Mouse (Mus musculus): ENCODE results near the gene Irf2bp2. TPM values are rescaled to one million over a fixed set of nuclear protein-coding genes. Genes with fewer than 3 reads are reported as not detected.

Irf2bp2 gene
- 100 to 1,000 TPM in 1 of 2 experiments, 10 to 100 TPM in 1; 89.7 to 114 TPM for total RNA-seq (2021)
- long read RNA-seq, experiment 1, full-length matches to known transcripts: 83 of 111 reads
- long read RNA-seq, experiment 1, partial matches to known transcripts: 0 of 111 reads
- long read RNA-seq, experiment 1, other reads (novel, unspliced or antisense): 28 of 111 reads
- long read RNA-seq, experiment 2, full-length matches to known transcripts: 44 of 58 reads
- long read RNA-seq, experiment 2, partial matches to known transcripts: 0 of 58 reads
- long read RNA-seq, experiment 2, other reads (novel, unspliced or antisense): 14 of 58 reads

DNA sequence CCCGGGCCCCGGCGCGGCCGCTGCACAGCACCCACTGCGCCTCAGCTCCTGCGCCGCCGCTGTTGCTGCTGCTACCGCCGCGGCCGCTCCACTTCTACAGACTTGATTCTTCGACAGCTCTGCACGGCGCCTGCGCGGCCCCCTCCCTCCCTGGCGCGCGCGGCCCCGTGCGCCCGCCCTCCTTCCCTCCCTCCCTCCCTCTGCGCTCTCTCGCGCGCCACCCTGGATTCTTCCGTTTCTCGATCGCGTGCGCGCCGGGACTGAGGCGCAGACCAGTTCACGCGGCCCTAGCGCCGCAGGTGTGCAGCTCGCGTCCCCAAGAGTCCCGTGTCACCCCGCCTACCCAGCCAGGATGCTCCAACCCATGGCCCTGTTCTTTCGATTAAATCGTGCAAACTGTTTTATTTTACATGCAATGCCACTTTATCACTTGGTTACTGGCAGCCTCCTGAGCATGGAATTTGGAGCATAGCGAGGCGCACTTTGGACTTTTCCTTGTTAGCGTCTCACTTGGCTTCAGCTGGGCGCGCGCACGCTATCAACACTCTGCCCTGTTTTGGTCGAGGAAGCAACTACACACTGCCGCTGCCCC, at the start of gene Irf2bp2:
Gene Irf2bp2, minus strand, starts transcription at position 98 of the 592 bp plus-strand sequence.
- DNase-seq: peak; percentile 92 to 94

DNA sequence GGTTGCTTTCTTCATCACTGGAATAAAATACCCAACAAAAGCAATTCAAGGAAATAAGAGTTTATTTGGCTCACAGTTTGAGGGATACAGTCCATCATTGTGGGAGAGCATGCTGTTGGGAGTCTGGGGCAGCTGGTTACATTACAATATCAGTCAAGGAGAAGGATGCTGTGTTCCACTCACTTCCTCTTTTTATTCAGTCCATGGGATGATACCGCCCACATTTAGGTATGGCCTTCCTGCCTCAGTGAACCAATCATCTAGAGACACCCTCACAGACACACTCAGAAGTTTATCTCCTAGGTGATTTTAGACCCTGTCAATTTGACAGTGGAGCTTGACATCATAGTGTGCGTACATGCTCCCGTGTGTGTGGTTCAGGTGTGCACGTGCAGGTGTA, 48.9 kb upstream of the Irf2bp2 start:
- no peak for DNase-seq

DNA sequence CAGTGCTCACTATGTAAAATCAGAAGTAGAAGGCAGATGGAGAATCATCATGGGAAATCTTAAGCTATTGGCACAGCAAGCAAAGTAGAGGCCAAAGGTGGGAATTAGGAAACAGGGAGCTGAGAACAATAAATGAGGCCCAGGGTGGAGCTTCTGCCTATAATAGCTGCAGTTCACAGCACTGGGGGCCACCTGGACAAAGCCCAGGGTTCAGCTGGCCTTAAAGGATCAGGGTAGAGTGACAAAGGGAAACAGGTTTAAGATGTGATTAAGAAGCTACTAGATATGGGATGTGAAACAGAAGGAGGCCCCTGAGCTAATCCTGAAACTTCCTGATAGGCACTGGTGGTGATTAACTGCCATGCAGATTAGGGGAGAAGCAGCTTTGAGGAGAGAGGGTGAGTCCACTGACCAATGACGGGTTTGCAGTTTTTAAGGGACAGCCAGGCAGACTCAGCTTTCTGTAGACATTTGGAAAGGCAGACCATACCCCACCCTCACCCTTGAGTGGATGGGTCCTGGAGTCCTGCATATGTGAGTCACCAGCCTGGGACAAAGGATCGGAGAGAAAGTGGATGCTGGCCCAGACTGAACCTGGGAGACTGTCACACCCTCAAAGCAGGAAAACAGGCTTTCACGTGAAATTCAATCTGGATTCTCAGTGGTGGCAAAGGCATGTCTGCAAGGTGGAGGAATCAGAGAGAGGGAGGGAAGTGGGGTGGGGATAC, 47.9 kb upstream of the Irf2bp2 start:
- DNase-seq: no peak

DNA sequence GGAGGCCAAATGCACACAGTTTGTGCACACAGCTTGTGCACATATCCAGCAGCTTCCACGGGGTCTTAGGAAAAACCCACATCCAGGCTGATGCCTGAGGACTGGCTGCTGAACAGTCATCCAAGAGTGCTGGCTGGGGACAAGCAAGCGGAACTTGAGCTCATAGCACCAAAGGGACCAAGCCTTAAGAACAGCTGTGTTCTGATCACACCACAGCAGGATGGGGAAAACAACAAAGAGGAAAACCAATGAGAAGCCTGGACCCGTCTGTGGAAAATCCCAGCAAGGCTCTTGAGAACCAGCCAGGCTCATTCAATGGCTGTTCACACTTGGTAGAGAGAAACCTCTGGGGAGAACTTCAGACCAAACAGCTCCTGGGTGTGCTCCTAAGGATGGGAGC, 45.4 kb upstream of the Irf2bp2 start:
- no peak for DNase-seq

DNA sequence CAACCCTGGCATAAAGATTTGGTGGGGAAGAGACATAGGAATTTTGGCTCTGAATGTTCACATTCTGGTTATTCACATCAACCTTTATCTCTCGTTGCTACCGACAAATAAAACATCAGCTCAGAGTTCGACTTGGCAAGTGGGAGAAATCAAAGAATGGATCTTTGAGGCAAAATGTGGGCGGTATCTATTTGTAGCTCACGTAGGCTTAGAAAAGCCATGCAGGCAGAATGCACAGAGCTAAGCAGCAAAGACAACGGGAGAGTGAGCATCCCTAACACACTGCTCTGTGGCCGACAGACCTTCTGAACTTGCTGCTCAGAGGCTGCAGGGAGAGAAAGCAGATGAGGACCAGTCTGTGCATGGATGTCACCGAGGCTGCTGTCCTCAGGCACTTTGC, 44.2 kb upstream of the Irf2bp2 start:
- no peak for DNase-seq

DNA sequence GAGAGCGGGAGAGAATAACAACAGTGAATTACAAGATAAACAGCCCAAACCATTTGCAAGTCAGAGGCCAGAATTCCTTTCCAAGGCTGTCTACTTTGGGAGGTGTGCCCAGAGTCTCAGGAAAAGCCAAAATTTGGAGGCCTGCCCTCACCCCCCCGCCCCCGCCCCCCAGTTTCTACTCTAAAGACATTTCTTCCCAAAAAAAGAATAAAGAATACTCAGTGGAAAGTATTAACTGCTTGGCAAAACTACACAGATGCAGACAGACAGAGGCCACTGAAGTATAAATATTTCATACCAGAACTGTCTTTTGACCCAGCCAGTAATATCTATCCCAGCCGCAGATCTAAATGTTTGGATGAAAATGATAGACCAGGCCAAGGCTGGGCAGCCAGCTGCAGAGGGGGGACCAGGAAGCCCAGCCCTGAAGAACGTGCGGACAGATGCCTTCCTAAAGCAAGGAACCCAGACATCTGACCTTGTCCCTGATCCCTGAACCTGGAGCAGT, 40.8 kb upstream of the Irf2bp2 start:
- DNase-seq: no peak

DNA sequence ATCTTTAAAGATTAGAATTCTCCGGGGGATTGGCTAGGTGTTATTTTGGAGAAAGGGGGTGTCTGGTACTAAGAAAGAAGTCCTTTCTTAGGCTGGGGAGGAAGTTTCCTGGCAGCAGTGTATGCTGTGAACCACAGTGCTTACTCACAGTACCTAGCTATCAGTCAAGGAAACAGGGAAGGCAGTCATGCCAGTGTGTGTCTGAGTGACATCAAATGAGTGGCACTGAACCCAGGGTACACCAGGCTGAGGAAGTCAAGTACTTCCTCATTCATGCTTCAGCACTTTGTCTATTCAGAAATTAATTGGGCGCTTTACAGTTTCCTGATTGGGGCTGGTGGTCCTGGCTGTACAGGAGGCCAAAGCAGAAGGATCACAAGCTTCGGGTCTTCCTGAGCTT, 34.8 kb upstream of the Irf2bp2 start:
- DNase-seq: no peak

DNA sequence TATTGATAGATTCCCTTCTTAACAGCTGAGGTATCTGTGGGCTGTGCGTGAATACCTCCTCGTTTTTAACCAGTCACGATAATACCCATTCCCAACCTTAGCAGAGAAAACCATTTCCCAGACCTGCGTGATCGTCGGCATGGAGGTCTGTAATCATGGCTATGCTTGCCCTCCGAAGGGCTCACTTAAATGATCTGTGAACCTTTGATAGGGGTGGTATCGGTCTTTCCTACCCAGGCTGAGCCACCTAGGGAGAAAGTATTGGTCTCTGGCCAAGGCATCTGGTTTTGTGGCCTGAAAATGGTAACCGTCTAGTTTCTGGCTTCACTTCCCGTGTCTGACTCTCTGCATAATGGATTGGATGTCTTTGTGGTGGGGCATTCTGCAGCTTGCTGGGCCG, 32.6 kb upstream of the Irf2bp2 start:
- DNase-seq: no peak

DNA sequence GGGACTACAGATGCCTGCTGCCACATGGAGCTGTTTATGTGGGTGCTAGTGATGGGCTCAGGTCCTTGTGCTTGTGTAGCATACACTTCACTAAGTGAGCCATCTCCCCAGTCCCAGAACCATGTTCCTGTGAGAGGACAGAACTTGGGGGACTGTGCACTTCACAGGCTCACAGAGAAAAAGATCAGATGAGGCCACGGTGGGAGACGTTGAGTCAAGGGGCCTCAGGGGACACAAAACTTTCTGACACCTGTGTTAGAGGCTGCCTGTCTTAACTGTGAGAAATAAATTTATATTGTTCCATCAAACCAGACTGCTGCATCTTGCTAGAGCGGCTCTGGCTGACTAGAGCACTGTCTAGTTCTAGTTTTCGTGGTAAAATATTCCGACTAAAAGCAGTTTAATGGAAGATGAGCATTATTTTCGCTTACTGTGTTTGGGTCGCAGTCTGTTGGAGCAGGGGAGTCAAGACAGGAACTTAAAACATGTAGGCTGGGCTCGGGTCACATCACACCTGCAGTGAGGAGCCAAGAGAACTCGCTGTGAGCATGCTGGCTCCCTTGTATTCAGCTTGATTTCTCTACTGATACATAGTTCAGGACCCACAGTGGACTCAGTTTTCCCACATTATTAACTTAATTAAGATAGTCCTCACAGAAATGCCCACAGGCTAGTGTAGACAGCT, 28.5 kb upstream of the Irf2bp2 start:
- DNase-seq: no peak

DNA sequence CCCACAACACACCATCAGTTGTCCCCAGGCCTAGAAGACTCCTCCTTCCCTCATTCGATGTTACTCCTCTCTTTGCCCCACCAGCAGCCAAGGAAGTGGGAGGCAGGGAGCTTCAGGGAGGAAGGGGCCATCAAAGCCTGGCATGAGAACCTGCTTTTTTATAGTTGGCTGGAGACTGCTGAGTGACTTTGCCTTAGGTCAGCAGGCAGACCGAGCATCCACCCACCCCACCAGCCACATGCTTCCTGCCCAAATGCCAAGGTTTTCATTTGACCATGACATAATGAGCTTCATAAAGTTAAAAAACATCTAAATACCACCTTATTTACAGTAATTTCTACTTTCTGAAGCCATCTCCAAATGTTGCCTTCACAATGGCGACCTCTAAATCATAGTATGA, 26.9 kb upstream of the Irf2bp2 start:
- peak; percentile 68 to 75 for DNase-seq

DNA sequence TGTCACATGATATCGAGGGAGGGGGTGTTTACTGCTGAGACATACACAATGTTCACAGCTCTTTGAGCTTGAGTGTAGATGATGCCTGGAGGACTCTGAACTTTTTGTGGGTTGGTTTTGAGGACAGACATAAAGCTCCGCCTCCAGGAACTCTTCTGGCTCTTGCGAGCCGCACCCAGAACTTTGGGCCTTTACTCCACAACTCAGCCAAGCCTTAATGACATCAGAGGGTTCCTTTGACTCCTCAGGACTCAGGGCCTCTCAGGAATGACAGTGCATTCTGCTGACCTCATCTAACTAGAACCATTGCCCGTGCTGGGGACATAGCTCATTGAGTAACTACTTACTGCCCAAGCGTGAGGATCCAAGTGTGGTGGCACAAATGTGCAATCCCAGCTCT, 25.7 kb upstream of the Irf2bp2 start:
- no peak for DNase-seq

DNA sequence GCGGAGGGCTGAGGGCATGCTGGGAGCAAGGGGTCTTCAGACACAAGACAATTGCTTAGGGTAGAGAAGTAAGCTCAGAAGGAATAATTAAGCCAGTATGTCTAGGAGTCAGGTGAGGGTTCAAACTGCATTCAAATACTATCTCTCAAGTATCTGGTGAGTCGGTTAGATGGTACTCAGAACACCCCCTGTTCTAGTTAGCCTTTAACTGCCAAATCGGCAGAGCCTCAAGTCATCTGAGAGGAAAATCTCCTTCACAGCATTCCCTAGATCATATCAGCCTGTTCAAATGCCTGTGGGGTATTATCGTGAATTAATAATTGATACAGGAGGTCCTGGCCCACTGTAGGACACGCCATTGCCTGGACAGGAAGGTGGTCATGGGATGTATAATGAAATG, 23.9 kb upstream of the Irf2bp2 start:
- DNase-seq: no peak

DNA sequence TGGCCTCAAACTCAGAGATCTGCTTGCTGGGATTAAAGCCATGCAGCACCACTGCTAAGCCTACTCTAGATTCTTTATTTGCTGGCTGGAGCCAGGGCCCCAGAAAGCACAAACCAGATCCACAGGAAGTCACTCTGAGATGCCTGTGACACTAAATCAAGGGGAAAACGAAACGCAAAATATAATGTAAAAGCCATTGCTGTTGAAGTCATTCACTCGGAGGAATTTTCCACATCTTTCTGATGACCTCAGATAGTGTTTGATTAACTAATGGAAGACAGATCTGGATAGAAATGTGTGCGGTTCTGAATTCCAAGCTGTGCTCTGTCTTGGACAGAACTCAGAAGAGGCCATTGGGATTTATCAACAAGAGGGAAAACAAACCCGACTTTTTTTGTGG, 22.9 kb upstream of the Irf2bp2 start:
- no peak for DNase-seq

DNA sequence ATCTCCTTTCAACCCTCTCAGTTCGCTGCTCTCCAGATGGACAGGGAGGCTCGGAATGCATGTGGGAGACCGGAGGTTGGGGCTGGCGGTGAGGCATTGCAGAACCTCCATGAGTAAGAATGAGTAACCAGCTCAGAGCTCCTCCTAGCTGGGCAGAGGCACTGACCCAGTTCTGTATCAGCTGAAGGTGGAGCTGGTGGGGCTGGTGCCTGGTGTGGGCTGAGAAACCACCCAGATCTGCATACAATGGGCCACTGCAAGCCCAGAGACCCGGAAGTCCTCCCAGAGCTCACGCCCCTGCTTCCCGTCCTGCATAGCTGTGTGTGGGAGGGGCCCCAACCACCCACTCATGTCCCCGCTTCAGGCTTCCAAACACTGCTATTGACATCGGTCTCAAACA, 22.0 kb upstream of the Irf2bp2 start:
- DNase-seq: peak; percentile 75 to 77

DNA sequence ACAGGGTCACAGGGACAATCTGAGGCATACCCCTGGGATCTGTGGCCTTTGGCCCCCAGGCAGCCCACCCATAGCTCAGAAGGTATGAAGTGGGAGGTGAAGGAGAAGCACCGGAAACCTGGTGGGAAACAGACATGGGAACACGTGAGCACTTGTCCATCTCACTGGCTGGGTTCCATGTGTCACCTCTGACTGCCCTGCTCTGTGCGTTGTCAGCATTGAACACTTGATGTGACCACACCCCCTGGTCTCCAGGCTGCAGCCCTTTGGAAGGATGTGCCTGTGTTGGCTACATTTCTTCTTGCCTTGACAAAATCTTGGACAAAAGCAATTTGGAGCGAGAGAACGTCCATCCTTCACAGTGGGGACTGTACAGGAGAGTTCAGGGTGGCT, 20.9 kb upstream of the Irf2bp2 start:
- peak in 1 of 2 experiments; percentile 32 for DNase-seq

DNA sequence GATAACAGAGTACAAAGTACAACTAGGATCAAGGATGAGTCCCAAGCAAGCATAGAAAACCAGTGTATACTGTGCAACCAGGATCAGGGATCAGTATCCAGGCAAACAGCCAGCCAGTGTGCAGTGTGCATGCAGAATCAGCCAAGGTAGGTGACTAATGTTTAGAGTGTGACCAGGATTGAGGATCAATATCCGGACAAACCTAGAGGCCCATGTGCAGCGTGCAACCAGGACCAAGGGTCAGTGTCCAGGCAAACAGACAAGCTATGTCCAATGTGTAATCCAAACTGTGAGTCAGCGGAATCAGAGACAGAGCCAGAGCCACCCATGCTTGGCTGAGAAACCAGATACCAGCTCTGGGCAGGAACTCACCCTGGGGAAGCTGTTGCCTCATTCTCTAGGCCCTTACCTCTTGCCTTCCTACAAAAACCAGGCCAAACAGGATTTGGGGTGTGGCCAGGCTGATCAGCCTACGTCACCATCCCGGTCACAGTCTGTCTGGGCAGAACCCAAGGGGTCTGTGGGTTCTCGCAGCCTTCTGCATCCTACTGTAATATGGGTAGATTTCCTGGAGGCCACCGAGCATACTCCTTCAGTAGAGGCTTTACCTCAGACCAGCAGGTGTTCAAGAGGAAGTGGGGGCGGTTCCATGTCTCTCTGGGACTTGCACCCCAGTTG, 20.4 kb upstream of the Irf2bp2 start:
- peak; percentile 72 to 76 for DNase-seq

DNA sequence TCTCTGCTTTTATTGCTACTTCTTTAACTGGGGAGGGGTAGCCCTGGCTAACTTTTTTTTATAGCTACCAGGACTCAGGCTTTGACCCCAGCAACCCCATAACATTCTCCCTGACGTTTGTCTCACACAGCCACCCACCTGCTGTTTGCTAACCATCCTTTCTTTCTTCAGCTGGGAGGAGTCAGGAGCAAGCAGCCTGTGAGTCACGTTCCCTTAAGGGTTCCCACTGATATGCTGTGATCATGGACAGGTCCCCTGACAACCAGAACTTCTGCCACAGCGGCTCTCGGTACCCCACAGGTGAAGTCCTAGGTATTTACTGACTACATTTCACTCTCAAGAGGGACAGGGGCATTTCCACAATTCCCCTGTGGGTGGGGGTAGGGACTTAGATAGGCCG, 19.4 kb upstream of the Irf2bp2 start:
- no peak for DNase-seq

DNA sequence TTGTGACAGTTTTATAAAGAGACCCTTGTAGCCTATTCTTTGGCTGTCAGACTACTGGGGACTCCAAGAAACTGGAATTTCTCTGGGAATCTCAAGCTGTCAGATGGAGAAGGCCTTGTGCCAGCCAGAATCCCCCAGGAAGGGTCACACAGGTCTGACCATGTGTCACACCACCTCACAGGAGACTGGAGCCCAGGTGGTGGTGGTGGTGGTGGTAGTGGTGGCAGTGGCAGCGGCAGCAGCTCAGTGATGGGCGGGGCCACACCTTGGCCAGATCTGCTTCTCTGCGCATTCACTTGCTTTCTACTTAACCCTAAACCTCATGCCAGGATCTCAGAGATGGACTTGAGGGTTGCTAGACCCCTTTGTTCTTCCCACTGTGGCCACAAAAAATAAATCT, 19.0 kb upstream of the Irf2bp2 start:
- no peak for DNase-seq

DNA sequence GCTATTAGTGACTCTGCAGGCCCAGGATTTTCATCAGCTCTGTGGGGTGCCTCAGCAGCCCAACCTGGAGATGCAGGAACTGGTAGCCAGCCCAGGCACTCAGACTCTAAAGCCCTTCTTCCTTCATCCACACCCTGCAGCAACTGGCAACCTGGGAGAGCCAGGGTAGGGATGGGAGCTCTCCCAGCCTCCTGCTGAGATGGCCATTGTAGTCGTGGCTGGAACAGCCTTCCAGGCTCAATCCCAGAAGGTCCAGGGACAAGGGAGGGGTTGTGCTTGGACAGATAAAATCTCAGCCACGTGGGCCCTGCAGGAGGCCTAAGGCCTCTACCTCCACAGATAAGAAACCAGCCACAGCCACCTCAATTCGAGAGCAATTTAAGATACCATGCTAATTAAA, 16.9 kb upstream of the Irf2bp2 start:
- no peak for DNase-seq

DNA sequence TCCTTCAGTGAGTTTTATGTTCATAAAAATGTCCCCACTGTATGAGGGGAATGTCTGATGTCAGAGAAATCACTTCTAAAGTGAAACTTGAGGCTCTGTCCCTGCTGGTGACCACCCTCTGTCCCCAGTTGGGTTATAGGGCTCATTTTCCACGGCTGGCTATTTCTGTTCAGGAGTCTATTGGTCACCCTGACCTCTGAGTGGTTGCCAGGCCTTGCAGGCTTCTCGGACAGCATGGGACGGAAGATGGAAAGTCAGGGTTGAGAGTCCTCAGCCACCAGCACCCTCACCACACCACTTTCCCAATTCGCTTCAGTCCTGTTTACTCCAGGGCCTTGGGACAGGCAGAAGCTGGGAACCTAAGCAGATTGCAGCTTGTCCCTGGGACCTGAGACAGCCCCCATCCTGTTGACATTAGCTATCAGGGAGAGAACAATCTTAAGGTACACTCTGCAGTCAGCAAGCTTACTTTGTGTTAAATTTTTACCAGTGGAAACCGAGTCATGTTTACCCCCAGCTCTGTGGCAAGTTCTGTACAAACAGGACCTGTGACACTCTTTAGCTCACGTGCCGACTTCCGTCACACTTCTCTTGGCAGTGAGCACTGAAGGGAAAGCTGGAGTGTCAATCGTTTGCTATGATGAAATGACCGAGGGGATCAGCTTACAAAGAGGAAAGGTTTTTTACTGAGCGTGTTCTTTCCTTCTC, 15.9 kb upstream of the Irf2bp2 start:
- DNase-seq: no peak

DNA sequence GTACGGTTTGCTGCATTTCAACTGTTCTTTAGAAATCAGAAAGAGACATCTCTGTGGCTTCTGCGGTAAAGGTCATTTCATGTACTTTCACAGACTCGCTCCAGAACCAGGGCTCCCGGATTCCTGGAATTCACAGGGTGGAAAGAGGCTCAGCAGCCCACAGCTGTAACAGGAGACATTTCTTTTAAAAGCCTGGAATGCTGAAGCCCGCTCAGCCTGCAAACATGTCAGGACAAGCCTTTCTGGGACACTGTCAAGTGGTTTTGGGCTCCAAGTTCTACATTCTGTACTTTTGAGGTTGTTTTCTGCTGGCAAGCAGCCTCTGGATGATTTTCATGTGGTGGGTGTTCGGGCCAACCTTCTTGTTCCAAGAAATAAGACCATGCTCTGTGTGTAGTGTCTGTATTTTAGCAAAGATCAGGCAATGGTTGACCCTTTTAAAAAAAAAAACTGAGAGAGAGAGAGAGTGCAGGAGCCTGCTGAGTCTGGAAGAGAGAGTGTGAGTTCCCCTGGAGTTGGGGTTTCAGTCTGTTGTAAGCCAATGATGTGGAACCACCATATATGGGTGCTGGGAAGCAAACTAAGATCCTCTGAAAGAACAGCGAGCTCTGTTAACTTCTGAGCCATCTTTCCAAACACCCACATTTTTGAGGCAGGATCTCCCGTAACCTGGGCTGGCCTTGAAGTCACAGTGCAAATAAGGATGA, 9.6 kb upstream of the Irf2bp2 start:
- DNase-seq: peak in 1 of 2 experiments; percentile 35
